Mouse (Mus musculus): ENCODE data around the gene Prdm10. TPM values are rescaled to one million over a fixed set of nuclear protein-coding genes. Genes with fewer than 3 reads are reported as not detected.

Gene Prdm10
- polyA plus RNA-seq, 1 experiment from 2014 or later: 9.1 TPM

DNA sequence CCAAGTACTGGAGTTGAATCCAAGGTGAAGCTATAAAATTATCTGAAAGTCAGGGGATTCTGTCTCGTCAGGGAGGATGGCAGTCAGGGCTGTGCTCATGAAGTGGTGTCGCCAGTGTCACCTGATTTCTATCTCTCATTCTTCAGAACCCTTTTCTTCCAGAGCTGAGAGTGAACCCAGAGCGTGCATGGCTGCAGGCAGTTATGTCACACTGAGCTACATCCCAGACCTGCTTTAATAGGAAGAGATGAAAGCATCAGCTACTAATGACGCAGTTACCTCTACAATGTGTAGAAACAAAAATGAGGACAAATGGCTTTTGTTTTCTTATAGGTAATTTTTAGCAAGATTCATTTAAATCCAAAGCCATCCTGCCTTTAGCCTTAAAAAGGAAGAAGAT, 68.1 kb downstream of the Prdm10 start:
- H3K27me3 ChIP-seq: no peaks in the 10 kb centered on the region
- H3K4me3 ChIP-seq: no peak overlapping the region
- WGBS: 81% methylated on average over 4 of the region's 4 CpGs
- no peak overlapping the region for H3K27ac ChIP-seq
- no peak overlapping the region for H3K4me2 ChIP-seq (replicated peaks)
- H3K9ac ChIP-seq: no peak overlapping the region
- peaks cover 32% of the 10 kb centered on the region for H3K36me3 ChIP-seq
- peaks cover 3% of the 10 kb centered on the region; the same call in 1 of the 2 replicates for H3K4me1 ChIP-seq
- no peak for ATAC-seq (ENCODE audit: low FRiP score)
- H3K9me3 ChIP-seq (replicated peaks): no peaks in the 10 kb centered on the region

DNA sequence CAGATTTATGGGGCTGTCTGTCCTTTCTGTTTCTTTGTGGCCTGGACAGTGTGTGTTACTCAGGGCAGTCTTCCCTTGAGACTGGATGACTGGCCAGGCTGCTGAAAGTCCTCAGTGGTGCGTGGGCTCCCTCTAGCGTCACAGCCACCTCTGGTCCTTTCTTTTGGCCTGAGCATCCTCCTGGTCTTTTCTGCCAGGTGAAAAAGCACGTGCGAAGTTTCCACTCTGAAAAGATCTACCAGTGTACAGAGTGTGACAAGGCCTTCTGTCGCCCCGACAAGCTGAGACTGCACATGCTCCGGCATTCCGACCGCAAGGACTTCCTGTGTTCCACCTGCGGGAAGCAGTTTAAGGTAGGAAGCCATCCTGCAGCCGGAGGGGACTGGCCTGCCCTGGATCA, 68.6 kb downstream of the Prdm10 start:
- Histone ChIP-seq H3K4me3 (no peak overlapping the region), H3K27me3 (no peaks in the 10 kb centered on the region), H3K4me1 (peaks cover 3% of the 10 kb centered on the region; the same call in 1 of the 2 replicates), H3K9ac (no peak overlapping the region), H3K27ac (no peak overlapping the region), H3K4me2 (replicated peaks) (no peak overlapping the region), H3K36me3 (peaks cover 36% of the 10 kb centered on the region), H3K9me3 (replicated peaks) (no peaks in the 10 kb centered on the region)
- WGBS: 72% methylated on average over 11 of the region's 11 CpGs
- ATAC-seq (ENCODE audit: low FRiP score): peak; percentile 83

DNA sequence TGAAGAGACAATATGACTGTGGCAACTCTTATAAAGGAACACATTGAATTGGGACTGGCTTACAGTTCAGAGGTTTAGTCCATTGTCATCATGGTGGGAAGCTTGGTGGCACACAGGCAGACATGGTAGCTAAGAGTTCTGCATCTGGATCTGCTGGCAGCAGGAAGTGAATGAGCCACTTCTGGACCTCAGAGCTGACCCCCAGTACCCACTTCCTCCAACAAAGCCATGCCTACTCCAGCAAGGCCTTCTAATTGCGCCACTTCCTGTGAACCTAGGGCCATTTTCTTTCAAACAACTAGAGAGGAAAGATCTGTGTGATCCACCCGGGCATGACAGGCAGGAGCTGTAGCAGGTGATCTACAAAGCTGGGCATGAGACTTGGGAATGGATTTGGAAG, 72.4 kb downstream of the Prdm10 start:
- WGBS: 78% methylated on average over 2 of the region's 2 CpGs
- no peak for ATAC-seq (ENCODE audit: low FRiP score)
- H3K9me3 ChIP-seq (replicated peaks): no peaks in the 10 kb centered on the region
- no peak overlapping the region for H3K4me2 ChIP-seq (replicated peaks)
- H3K27me3 ChIP-seq: no peaks in the 10 kb centered on the region
- H3K4me1 ChIP-seq: no peaks in the 10 kb centered on the region
- peaks cover 52% of the 10 kb centered on the region for H3K36me3 ChIP-seq
- no peak overlapping the region for H3K4me3 ChIP-seq
- H3K9ac ChIP-seq: no peak overlapping the region
- H3K27ac ChIP-seq: no peak overlapping the region

DNA sequence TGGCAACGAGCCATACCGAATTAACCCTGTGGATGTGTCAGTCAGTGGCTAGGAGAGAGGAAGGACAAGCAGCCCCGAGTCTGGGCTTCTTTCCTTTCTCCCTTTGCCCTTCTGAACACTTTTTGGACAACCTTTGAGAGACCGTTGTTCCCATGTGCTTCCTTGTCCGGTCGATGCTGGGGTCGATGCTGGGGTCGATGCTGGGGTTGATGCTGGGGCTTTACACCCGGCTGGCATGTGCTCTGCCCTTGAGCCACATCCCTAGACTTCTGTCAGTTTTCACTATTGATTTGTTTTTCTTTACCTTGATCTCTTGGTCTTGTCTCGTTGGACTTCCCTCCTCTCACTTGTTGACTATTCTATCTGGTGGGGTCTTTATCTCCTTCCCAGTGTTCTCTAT, 73.2 kb downstream of the Prdm10 start:
- Histone ChIP-seq H3K27ac (no peak overlapping the region), H3K27me3 (no peaks in the 10 kb centered on the region), H3K4me2 (replicated peaks) (no peak overlapping the region), H3K9ac (no peak overlapping the region), H3K4me3 (no peak overlapping the region), H3K4me1 (no peaks in the 10 kb centered on the region), H3K9me3 (replicated peaks) (no peaks in the 10 kb centered on the region), H3K36me3 (peaks cover 60% of the 10 kb centered on the region)
- 88% methylated on average over 10 of the region's 10 CpGs for WGBS
- ATAC-seq (ENCODE audit: low FRiP score): no peak

DNA sequence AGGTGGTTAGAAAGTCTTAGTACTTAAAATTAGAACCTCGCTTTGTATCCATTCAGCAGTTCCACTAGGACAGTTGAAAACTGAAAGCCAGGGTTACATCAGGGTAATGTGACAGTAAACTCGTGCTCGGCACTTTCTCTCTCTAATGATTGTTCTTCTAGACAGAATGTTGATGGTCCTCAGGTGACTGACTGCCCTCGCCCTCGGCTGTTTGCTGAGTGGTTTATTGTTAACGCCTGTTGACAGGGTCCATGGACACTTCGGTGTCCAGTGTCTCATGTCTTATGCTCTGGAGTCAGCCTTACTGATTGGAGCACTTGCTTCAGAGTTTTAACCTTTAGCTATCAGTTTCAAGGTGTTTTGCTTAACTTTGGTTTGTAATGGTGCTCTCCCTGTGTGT, 73.7 kb downstream of the Prdm10 start:
- Histone ChIP-seq H3K4me1 (no peaks in the 10 kb centered on the region), H3K27me3 (no peaks in the 10 kb centered on the region), H3K4me2 (replicated peaks) (no peak overlapping the region), H3K9ac (no peak overlapping the region), H3K4me3 (no peak overlapping the region), H3K9me3 (replicated peaks) (no peaks in the 10 kb centered on the region), H3K36me3 (peaks cover 64% of the 10 kb centered on the region), H3K27ac (no peak overlapping the region)
- no peak for ATAC-seq (ENCODE audit: low FRiP score)
- 91% methylated on average over 7 of the region's 7 CpGs for WGBS

DNA sequence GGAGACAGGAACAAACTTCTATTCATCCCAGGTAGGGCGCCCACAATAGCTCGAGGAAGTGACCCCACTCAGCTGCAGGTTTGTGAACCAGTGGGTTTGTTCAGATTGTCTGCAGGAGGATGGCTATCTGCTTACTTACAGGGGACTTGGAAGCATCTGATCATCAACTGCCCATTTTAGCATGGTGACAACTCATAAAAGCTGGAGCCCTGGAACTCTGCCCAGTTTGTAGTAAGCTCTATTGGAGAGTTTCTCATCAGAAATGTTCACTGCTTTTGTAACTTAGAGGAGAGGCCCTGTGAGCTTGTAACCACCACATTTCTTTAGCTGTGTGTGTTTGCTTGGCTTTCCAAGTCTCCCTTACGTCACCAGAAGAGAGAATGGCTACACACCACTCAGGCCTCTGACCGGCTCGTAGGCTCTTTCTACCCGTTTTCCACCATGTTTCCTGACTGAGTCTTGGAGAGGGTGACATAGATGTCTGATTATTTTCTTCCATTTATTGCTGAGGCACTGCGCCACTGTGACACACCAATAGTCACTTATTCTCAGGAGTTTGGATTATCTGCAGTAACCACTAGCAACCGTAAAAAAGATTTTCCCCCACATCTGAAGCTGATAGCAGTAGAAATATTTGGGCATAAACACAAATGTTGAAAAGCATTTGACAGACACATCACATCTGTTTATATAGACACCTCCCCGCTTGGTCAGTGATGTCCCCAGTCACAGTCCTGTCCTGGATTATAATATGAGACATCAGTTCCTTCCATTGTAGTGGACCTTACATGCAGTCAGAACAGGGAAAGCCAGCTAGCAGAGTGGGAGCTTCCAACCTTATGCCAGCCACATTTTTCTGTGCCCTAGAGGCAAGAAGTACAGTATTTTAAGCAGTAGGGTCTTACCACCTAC, 83.6 kb downstream of the Prdm10 start:
- Histone ChIP-seq H3K9ac (no peak overlapping the region), H3K27me3 (no peaks in the 10 kb centered on the region), H3K4me3 (no peak overlapping the region), H3K27ac (no peak overlapping the region), H3K9me3 (replicated peaks) (no peaks in the 10 kb centered on the region), H3K36me3 (peaks cover 46% of the 10 kb centered on the region), H3K4me2 (replicated peaks) (no peak overlapping the region), H3K4me1 (no peaks in the 10 kb centered on the region)
- no peak for ATAC-seq (ENCODE audit: low FRiP score)
- 92% methylated on average over 9 of the region's 9 CpGs for WGBS

DNA sequence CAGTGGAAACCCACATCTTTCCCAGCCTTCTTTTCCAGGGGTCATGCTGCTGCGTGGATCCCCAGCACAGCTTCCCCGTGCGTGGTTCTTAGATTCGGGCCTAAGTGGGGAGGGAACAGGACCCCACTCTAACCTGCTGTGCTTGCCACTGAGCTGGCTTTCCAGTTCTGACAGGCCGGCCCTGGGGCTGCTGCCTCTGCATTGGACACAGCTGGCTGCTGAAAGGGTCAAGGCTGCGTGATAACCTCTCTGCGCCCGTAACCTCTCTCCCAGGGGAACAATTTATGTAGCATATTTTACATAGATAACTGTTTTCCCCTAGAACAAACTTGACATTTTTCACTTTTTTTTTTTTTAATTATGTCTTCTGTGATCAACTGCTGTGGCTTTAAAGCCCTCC, 84.7 kb downstream of the Prdm10 start:
- ATAC-seq (ENCODE audit: low FRiP score): no peak
- WGBS: 83% methylated on average over 8 of the region's 8 CpGs
- no peaks in the 10 kb centered on the region for H3K27me3 ChIP-seq
- H3K9ac ChIP-seq: no peak overlapping the region
- H3K36me3 ChIP-seq: peaks cover 38% of the 10 kb centered on the region
- no peak overlapping the region for H3K4me2 ChIP-seq (replicated peaks)
- no peak overlapping the region for H3K27ac ChIP-seq
- no peak overlapping the region for H3K4me3 ChIP-seq
- no peaks in the 10 kb centered on the region for H3K9me3 ChIP-seq (replicated peaks)
- H3K4me1 ChIP-seq: no peaks in the 10 kb centered on the region

DNA sequence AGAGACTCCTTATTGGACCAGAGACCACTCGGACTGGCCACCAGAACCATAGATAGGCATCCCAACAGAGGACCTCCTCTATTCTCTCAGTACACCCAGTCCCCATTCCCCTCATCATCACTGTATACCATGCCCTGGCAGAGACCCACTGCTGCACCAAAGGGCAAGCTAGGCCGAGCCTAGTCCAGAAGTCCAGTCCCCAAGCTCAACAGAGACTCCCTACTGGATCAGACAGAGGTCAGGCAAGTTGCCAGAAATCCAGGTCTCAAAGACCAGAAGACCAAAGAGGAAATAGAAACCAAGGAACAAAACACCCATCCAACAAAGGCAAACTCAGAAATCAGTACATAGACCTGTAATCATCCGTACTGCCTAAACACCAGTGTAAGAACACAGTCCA, 91.4 kb downstream of the Prdm10 start:
- ATAC-seq (ENCODE audit: low FRiP score): no peak
- no peaks in the 10 kb centered on the region for H3K27me3 ChIP-seq
- no peak overlapping the region for H3K4me2 ChIP-seq (replicated peaks)
- H3K4me1 ChIP-seq: no peaks in the 10 kb centered on the region
- H3K27ac ChIP-seq: no peak overlapping the region
- H3K4me3 ChIP-seq: no peak overlapping the region
- WGBS: 96% methylated on average over 3 of the region's 3 CpGs
- H3K9ac ChIP-seq: no peak overlapping the region
- 0 out of 2 replicates have a peak, but pooled peaks cover 3% of the 10 kb centered on the region for H3K9me3 ChIP-seq (replicated peaks)
- peaks cover 27% of the 10 kb centered on the region for H3K36me3 ChIP-seq

DNA sequence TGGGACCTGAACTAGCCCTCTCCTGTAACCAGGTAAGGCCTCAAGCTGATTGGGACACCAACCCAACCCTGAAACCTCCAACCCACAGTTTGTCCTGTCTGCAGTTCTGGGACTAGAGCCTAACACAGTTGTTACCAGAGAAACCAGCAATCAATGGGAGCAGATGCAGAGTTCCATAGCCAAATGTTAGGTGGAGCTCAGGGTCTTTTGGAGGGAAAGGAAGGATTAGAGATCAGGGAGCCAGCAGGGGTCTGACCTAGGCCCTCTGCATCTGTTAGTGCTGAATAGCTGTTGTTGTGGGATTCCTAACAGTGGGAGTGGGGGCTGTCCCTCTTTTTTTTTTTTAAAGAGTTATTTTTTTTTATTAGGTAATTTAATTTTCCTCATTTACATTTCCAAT, 96.3 kb downstream of the Prdm10 start:
- Histone ChIP-seq H3K4me2 (replicated peaks) (no peak overlapping the region), H3K9ac (no peak overlapping the region), H3K36me3 (peaks cover 26% of the 10 kb centered on the region), H3K27me3 (no peaks in the 10 kb centered on the region), H3K4me1 (no peaks in the 10 kb centered on the region), H3K4me3 (no peak overlapping the region), H3K9me3 (replicated peaks) (0 out of 2 replicates have a peak, but pooled peaks cover 3% of the 10 kb centered on the region), H3K27ac (no peak overlapping the region)
- ATAC-seq (ENCODE audit: low FRiP score): no peak

DNA sequence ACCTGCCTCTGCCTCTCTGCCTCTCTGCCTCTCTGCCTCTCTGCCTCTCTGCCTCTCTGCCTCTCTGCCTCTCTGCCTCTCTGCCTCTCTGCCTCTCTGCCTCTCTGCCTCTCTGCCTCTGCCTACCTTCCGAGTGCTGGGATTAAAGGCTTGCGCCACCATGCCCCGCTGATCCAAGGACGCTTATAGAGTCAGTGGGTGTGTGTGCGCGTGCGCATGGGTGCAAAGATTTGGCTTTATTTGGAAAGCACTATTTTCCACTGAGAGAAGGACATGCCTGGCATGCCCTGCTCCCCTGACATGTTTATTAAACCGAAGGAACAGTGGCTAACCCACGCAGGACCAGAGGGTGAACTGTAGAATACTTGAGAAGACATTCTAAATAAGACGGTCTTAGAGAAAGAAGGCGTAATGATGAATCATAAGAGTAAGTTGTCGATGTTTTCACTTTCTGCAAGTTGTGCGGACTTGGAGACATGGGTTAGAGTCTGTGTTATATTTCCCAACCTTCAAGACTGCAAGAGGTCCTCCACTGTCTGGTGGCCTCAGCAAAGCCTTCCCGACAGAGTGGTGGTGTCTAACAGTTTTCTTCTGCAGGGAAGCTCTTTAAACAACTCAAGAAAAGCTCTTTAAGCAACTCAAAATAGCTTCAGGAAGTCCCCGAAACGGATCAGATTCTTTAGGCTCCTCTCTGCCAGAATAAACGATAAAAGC, 104.6 kb downstream of the Prdm10 start:
- H3K4me2 ChIP-seq (replicated peaks): peak overlapping the region; percentile 69; the same call in 1 of the 2 replicates
- no peak overlapping the region for H3K4me3 ChIP-seq
- no peaks in the 10 kb centered on the region for H3K9me3 ChIP-seq (replicated peaks)
- H3K9ac ChIP-seq: no peak overlapping the region
- no peak overlapping the region for H3K27ac ChIP-seq
- no peak for ATAC-seq (ENCODE audit: low FRiP score)
- no peaks in the 10 kb centered on the region for H3K36me3 ChIP-seq
- no peaks in the 10 kb centered on the region for H3K27me3 ChIP-seq
- WGBS: 84% methylated on average over 17 of the region's 17 CpGs
- peaks cover 15% of the 10 kb centered on the region for H3K4me1 ChIP-seq

DNA sequence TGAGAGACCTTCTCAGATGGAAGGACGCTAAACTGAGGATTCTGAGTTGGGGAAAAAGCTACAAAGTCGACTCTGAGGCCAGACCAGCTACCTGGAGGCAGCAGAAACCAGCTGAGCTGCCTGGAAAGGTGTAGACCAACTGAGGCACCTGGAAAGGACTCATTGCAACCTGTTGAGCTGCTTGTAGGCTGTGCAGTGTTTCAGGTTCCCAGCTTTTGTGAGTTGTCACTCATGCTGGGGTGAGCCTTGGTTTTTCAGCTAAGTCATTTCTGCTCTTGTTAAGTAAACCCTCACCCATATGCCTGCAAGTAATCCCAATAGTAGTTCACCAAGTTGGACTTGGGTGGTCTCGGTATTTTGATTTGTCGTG, 105.1 kb downstream of the Prdm10 start:
- no peaks in the 10 kb centered on the region for H3K9me3 ChIP-seq (replicated peaks)
- H3K4me3 ChIP-seq: peak overlapping the region; percentile 70
- peaks cover 15% of the 10 kb centered on the region for H3K4me1 ChIP-seq
- H3K27me3 ChIP-seq: no peaks in the 10 kb centered on the region
- ATAC-seq (ENCODE audit: low FRiP score): peak; percentile 49; the same call in 1 of the 2 replicates
- H3K27ac ChIP-seq: no peak overlapping the region
- WGBS: 38% methylated on average over 4 of the region's 4 CpGs
- H3K4me2 ChIP-seq (replicated peaks): peak overlapping the region; percentile 69
- H3K9ac ChIP-seq: peak overlapping the region; percentile 73; the same call in 1 of the 2 replicates
- peaks cover 4% of the 10 kb centered on the region for H3K36me3 ChIP-seq

DNA sequence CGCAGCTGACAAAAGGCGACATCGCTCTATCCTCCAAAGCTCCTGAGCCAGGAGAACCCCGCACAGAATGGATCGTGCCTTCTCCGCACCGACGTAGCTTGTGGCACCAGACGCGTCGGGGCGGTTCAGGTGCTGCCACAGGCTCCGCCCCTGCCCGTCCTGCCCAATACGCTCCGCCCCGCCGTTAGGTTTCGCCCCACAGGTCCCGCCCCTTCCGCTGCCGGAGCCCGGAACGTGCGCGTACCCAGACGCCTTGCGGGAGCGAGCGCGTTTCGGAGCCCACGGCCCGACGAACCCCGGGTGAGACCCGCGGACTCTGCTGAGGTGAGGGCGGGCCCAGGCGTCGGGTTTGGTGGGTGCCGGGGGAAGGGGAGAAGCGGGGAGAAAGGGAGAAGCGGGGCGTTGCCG, 105.6 kb downstream of the Prdm10 start, which contains the start of gene Nfrkb:
TSS of gene Nfrkb (plus strand) at position 246 of the 408 bp plus-strand sequence.
- 1% methylated on average over 45 of the region's 46 CpGs for WGBS
- Histone ChIP-seq H3K4me2 (replicated peaks) (peak within 1 kb of the TSS; percentile 69), H3K9me3 (replicated peaks) (no peaks in the 10 kb centered on the region), H3K27me3 (no peaks in the 10 kb centered on the region), H3K4me3 (peak within 1 kb of the TSS; percentile 70), H3K4me1 (peaks cover 15% of the 10 kb centered on the region), H3K36me3 (peaks cover 8% of the 10 kb centered on the region), H3K9ac (peak within 1 kb of the TSS; percentile 73), H3K27ac (peak within 1 kb of the TSS; percentile 46)
- ATAC-seq (ENCODE audit: low FRiP score): peak; percentile 98
